Mouse (Mus musculus) kidney, postnatal 0 days (tissue): Measurements from ENCODE around the gene Zfand6. TPM values are rescaled to one million over a fixed set of nuclear protein-coding genes. Genes with fewer than 3 reads are reported as not detected.

Source experiments
- ATAC-seq: fragments of 200-750 bp; cut with Nextera tagmentation; replicated peaks from 2 replicates; pipeline ENCODE4 v1.8.0; 2017; ENCODE audit warnings: low read depth, moderate number of reproducible peaks, moderate TSS enrichment, moderate library complexity; ENCODE audit not compliant: low FRiP score
- DNase-seq: peaks from one replicate; pipeline ENCODE4 v3.0.0-alpha.2; 2016; ENCODE audit warnings: low spot score
- H3K27ac ChIP-seq: fragments of 300-500 bp; sonication (generic); 2 replicates; pipeline ENCODE4 v1.5.1; 2014; ENCODE audit warnings: mild to moderate bottlenecking
- H3K27me3 ChIP-seq: fragments of 300-500 bp; sonication (generic); 2 replicates; pipeline ENCODE4 v1.6.1; 2014; ENCODE audit warnings: low read length, mixed read lengths; ENCODE audit not compliant: insufficient read depth
- H3K36me3 ChIP-seq: fragments of 300-500 bp; sonication (generic); 2 replicates; pipeline ENCODE4 v1.6.1; 2014; ENCODE audit warnings: low read length, mixed read lengths; ENCODE audit not compliant: insufficient read depth
- H3K4me1 ChIP-seq: fragments of 300-500 bp; sonication (generic); replicated peaks from 2 replicates; pipeline ENCODE4 v1.6.1; 2014; ENCODE audit warnings: antibody characterized with exemption, low read length, mixed read lengths; ENCODE audit not compliant: insufficient read depth
- H3K4me2 ChIP-seq: fragments of 300-500 bp; sonication (generic); 2 replicates; pipeline ENCODE4 v1.6.1; 2014; ENCODE audit warnings: mild to moderate bottlenecking, low read length, moderate library complexity, mixed read lengths
- H3K4me3 ChIP-seq: fragments of 300-500 bp; sonication (generic); replicated peaks from 2 replicates; pipeline ENCODE4 v1.5.1; 2014; ENCODE audit warnings: low read depth, low read length
- H3K9ac ChIP-seq: fragments of 300-500 bp; sonication (generic); 2 replicates; pipeline ENCODE4 v1.6.1; 2014; ENCODE audit warnings: low read depth, low read length
- H3K9me3 ChIP-seq: fragments of 300-500 bp; sonication (generic); replicated peaks from 2 replicates; pipeline ENCODE4 v1.6.1; 2016; ENCODE audit warnings: low read length, inconsistent platforms, mixed read lengths
- CTCF ChIP-seq: IDR thresholded peaks from 2 replicates; pipeline ENCODE4 v1.5.1; 2016; ENCODE audit warnings: antibody characterized with exemption, low read depth, mild to moderate bottlenecking, moderate library complexity
- WGBS: fragments of 180-500 bp; shearing (Covaris S2); extraction: QIAGEN DNeasy Blood & Tissue Kit; methylation state at CpG from one replicate; pipeline ENCODE4 v1.1.7; 2014; 5-methylcytosine and 5-hydroxymethylcytosine counted together
- polyA plus RNA-seq: library from polyadenylated mRNA; unstranded; fragments of >200 nt; fragmentation: Nextera tagmentation; extraction: Ambion mirVana; gene quantifications from 2 replicates; pipeline ENCODE4 v1.2.1, GENCODE M21; 2015

The Zfand6 gene
- polyA plus RNA-seq, 1 experiment from 2014 or later, result 198 TPM

DNA sequence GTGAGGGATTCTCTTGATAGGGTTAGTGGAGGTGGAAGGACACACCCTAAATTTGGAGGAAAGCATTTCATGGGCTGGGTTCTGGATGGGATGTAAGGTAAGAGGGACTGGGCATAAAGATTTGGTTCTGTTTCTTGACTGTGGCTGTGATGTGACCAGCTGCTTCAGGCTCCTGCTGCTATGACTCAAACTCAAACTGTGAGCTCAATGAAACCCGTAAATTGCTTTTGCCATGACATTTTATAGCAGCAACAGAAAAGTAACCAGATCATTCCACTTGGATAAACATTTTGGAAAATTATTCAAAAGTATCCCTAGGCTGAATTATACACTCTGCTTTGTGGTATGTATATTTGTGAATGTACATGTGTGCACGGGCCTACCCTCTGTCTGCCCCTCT, 99.1 kb downstream of the Zfand6 start:
- H3K27me3 ChIP-seq, result no peaks in the 10 kb centered on the region
- no peaks in the 10 kb centered on the region for H3K4me1 ChIP-seq
- H3K4me2 ChIP-seq, result no peak overlapping the region
- TF ChIP-seq CTCF, result no peak
- ATAC-seq (no peak), DNase-seq (no peak)
- H3K27ac ChIP-seq, result no peak overlapping the region
- H3K4me3 ChIP-seq, result no peak overlapping the region
- 86% methylated on average over 2 of the region's 2 CpGs for WGBS
- H3K9me3 ChIP-seq, result no peaks in the 10 kb centered on the region
- H3K36me3 ChIP-seq, result no peaks in the 10 kb centered on the region
- H3K9ac ChIP-seq, result no peak overlapping the region

DNA sequence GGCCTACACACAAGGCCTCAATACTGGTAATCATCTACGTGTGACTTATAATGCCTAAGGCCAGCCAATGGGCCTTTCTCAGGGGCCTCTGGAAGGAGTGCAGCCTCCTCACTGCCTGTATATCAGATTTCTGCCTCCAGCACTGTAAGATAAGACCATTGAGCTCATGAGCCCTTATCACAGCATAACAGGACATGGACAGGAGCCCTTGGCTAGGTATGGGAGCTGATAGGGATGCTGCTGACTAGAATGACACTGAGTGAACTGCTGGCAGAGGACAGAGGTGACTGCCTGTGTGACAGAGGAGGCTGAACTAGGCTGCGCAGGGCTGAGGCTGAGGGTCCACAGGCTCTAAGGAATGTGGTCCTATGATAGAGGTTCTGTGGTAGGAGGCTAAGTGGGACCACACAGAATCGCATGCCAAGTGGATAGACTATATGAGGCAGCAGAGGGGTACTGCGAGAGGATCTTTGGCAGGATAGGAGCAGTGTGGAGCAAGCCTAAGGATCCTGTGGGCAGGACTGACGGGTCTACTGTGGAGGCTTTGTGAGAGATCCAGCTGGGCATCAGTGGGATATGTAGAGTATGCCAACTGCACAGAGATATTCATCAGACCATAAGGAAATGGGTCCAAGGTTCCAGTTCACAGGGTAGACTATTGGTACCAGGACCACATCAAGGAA, 102.5 kb downstream of the Zfand6 start:
- 83% methylated on average over 5 of the region's 5 CpGs for WGBS
- Histone ChIP-seq H3K9me3 (no peaks in the 10 kb centered on the region), H3K4me3 (no peak overlapping the region), H3K36me3 (no peaks in the 10 kb centered on the region), H3K9ac (no peak overlapping the region), H3K27me3 (no peaks in the 10 kb centered on the region), H3K4me2 (no peak overlapping the region), H3K27ac (no peak overlapping the region), H3K4me1 (no peaks in the 10 kb centered on the region)
- ATAC-seq, result no peak
- TF ChIP-seq CTCF, result no peak
- no peak for DNase-seq

DNA sequence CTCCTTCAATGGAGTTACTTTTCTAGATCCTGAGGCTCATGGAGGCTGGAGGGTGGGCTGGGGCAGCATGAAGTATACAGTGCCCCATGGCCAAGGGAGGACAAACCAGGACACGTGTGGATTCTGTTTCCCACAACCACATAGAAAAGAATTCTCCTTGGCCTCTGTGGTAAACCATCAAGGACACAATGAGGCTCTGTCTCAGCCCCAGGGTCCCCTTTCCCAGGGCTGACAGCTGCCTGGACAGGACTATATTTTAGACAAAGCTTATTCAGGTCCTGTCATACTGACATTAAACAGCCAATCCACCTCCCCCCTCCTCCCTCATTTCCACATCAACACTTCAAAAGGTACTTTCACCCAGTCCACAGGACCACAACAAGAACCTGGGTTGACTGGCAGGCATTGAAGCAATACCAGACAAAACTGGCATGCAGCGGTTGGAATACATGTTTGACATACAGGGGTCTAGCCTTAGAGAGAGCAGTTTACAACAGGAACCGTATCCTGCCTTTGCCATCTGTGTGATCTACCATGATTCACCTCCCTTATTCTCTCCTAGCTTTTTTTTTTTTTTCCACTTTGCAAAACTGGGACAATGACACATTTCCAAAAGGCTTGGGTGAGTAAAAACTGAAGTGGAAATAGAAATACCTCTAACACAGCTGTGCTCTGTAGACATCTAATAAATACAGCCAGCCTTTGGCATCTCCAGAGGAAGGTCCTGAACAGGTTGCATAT, 103.2 kb downstream of the Zfand6 start:
- WGBS, result 81% methylated on average over 3 of the region's 3 CpGs
- H3K9ac ChIP-seq, result no peak overlapping the region
- H3K27me3 ChIP-seq, result no peaks in the 10 kb centered on the region
- no peaks in the 10 kb centered on the region for H3K36me3 ChIP-seq
- H3K27ac ChIP-seq, result no peak overlapping the region
- no peaks in the 10 kb centered on the region for H3K4me1 ChIP-seq
- H3K4me3 ChIP-seq, result no peak overlapping the region
- no peak for TF ChIP-seq CTCF
- H3K9me3 ChIP-seq, result no peaks in the 10 kb centered on the region
- DNase-seq (no peak), ATAC-seq (no peak)
- H3K4me2 ChIP-seq, result no peak overlapping the region

DNA sequence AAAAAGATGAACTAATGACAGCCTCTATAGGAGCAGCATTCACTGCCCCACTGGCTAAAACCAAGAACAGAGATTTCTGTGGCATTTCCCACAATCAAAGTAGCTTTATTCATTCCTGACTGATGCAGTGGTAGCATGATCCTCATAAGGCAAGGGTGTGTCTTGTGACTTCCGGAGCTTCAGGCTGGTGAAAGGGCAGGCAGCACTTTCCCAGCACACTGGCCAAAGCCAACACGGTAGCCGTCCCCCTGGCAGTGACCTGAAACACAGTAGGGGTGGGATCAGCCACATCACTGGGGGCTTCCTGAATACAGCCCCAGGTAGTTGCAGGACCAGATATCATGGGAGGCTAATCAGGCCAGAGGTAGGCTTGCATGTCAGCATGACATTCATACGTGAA, 104.7 kb downstream of the Zfand6 start:
- Histone ChIP-seq H3K27me3 (no peaks in the 10 kb centered on the region), H3K9ac (no peak overlapping the region), H3K4me2 (no peak overlapping the region), H3K9me3 (no peaks in the 10 kb centered on the region), H3K27ac (no peak overlapping the region), H3K36me3 (no peaks in the 10 kb centered on the region), H3K4me1 (no peaks in the 10 kb centered on the region), H3K4me3 (no peak overlapping the region)
- DNase-seq (no peak), ATAC-seq (no peak)
- TF ChIP-seq CTCF, result no peak
- 80% methylated on average over 4 of the region's 4 CpGs for WGBS

DNA sequence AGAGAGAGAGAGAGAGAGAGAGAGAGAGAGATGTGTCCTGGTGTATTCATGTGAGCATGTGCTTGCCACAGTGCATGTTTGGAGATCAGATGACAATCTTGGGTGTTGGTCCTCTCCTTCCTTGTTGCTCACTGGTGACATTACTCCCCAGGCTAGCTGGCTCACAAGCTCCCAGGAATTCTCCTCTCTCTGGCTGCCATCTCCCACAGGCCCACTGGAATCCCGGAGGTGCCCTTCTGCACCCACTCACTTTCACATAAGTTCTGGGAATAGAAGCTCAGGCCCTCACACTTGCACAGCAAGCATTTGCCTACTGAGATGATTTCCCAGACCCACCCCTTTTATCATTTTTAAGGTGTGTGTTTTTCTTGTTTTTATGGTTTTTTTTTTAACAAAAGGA, 110.0 kb downstream of the Zfand6 start:
- ATAC-seq, result no peak
- Histone ChIP-seq H3K9me3 (no peaks in the 10 kb centered on the region), H3K4me2 (no peak overlapping the region), H3K36me3 (no peaks in the 10 kb centered on the region), H3K4me3 (no peak overlapping the region), H3K27ac (no peak overlapping the region), H3K27me3 (no peaks in the 10 kb centered on the region), H3K9ac (no peak overlapping the region), H3K4me1 (no peaks in the 10 kb centered on the region)
- DNase-seq, result no peak
- 77% methylated on average over 1 of the region's 1 CpGs for WGBS
- TF ChIP-seq CTCF, result no peak

DNA sequence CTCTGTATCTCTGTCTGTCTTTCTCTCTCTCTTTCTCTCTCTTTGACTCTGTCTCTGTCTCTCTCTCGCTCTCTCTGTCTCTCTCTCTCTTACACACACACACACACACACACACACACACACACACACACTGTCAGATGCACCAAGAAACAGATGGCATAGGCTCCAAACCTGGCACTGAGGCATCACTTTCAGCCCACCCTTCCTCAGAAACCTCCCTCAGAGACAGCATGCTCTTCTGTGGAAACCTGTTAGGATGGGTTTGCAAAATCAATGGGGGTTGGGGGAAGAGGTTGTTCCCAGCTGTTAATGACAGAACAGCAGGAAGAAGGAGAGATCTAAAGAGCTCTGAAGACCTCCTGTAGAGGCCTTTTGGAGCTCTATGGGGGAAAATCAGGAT, 110.9 kb downstream of the Zfand6 start:
- Histone ChIP-seq H3K9ac (no peak overlapping the region), H3K4me2 (no peak overlapping the region), H3K4me1 (no peaks in the 10 kb centered on the region), H3K9me3 (no peaks in the 10 kb centered on the region), H3K27ac (no peak overlapping the region), H3K27me3 (no peaks in the 10 kb centered on the region), H3K4me3 (no peak overlapping the region), H3K36me3 (no peaks in the 10 kb centered on the region)
- no peak for DNase-seq
- TF ChIP-seq CTCF, result no peak
- 89% methylated on average over 1 of the region's 1 CpGs for WGBS
- no peak for ATAC-seq
